Mouse (Mus musculus): ENCODE results near the gene Rchy1.
"Not testable (repeated sequence)": the region's sequence is repeated elsewhere in the genome, so short reads cannot be mapped to it uniquely, and the experiment has no call there.

Gene Rchy1

GRCm38 (mm10) chr5:91959986-91960385 lies 2.9 kb downstream of the Rchy1 start:
- DNase-seq, result no peak

- no peak for DNase-seq
These were observed 3.8 kb downstream of the Rchy1 start for GRCm38 (mm10) chr5:91959096-91959495.

- no peak for DNase-seq
These were observed 5.7 kb downstream of the Rchy1 start for GRCm38 (mm10) chr5:91956991-91957760.

GRCm38 (mm10) chr5:91951404-91951803 lies 11.5 kb downstream of the Rchy1 start:
- DNase-seq, result no peak

- DNase-seq, result no peak
These were observed 13.4 kb downstream of the Rchy1 start for GRCm38 (mm10) chr5:91949441-91949840.

GRCm38 (mm10) chr5:91947008-91947407 lies 15.9 kb downstream of the Rchy1 start:
- no peak for DNase-seq

- not testable (repeated sequence) for DNase-seq
These were observed 17.3 kb downstream of the Rchy1 start for GRCm38 (mm10) chr5:91945609-91946008.

GRCm38 (mm10) chr5:91913231-91913630 lies 49.6 kb downstream of the Rchy1 start:
- DNase-seq, result no peak

GRCm38 (mm10) chr5:91911384-91912106 lies 51.3 kb downstream of the Rchy1 start:
- DNase-seq, result no peak

- no peak for DNase-seq
These were observed 52.3 kb downstream of the Rchy1 start for GRCm38 (mm10) chr5:91910616-91911015.

GRCm38 (mm10) chr5:91909010-91909620 lies 53.8 kb downstream of the Rchy1 start:
- DNase-seq, result no peak
